Mouse (Mus musculus): ENCODE measurements around the gene Ndufa7. TPM values are rescaled to one million over a fixed set of nuclear protein-coding genes. Genes with fewer than 3 reads are reported as not detected.
A peak's percentile ranks its signal among the peaks of the same experiment; 100 is the strongest.

Gene Ndufa7
- polyA plus RNA-seq, 2 experiments: 149 to 282 TPM

DNA sequence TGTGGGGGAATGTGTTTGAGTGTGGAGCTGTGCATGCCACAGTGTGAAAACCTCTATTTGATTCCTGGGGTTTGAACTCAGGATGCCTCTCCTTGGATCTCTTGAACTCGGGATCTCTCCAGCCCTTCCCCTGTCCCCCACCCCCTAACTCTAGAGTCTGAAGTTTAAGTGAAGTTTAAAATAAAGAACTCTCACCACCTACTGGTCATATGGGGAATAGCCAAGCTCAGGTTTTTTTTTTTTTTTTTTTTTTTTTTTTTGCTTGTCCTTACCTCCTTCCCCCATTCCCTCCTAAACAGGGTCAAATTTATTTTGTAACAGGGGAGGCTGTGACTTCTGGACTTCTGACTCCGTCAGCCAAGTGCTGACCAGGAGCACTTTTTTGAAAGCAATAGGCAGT is 22.2 kb upstream of the Ndufa7 start:
- Histone ChIP-seq H3K27ac (no peak overlapping the region), H3K27me3 (ENCODE audit: control insufficient read depth, insufficient read depth, low read length) (no peaks in the 10 kb centered on the region), H3K4me2 (ENCODE audit: low read depth) (no peak overlapping the region), H3K4me1 (replicated peaks; ENCODE audit: control insufficient read depth in 2 of 2, insufficient read depth in 2 of 2, low read length in 1 of 2) (peaks cover 0 to 4% of the 10 kb centered on the region in 2 experiments; a peak in 1 of 4 replicates), H3K9ac (replicated peaks) (no peak overlapping the region), H3K36me3 (replicated peaks; ENCODE audit: control insufficient read depth, insufficient read depth, low read depth) (no peaks in the 10 kb centered on the region), H3K9me3 (ENCODE audit: control insufficient read depth, low read length) (no peaks in the 10 kb centered on the region), H3K4me3 (ENCODE audit: insufficient read depth in 1 of 2, low read depth in 2 of 2, low read length in 2 of 2) (no peak overlapping the region)
- DNase-seq (ENCODE audit: low read depth in 3 of 3, low spot score in 3 of 3): no peak
- TF ChIP-seq CTCF (IDR thresholded peaks at IDR 0.05; ENCODE audit: low read depth) (peak; percentile 60), EP300 (IDR thresholded peaks at IDR 0.05; ENCODE audit: low read depth) (no peak)
- 4% methylated on average over 2 of the region's 2 CpGs for WGBS (ENCODE audit: insufficient replicate concordance)
- ATAC-seq (ENCODE audit: insufficient read depth): no peak

DNA sequence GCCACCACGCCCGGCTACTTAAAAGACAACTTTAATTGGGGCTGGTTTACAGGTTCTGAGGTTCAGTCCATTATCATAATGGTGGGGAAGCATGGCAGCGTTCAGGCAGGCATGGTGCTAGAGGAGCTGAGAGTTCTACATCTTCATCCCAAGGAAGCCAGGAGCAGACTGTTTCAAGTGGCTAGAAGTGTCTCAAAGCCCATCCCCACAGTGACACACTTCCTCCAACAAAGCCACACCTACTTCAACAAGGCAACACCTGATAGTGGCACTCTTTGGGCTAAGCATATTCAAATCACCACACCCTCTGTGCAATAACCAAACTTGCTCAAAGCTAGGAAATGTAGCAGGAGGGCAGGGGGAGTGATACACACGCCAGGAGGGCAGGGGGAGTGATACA is 20.2 kb upstream of the Ndufa7 start:
- Histone ChIP-seq H3K27me3 (ENCODE audit: control insufficient read depth, insufficient read depth, low read length) (no peaks in the 10 kb centered on the region), H3K36me3 (replicated peaks; ENCODE audit: control insufficient read depth, insufficient read depth, low read depth) (no peaks in the 10 kb centered on the region), H3K4me2 (ENCODE audit: low read depth) (no peak overlapping the region), H3K9me3 (ENCODE audit: control insufficient read depth, low read length) (no peaks in the 10 kb centered on the region), H3K9ac (replicated peaks) (no peak overlapping the region), H3K27ac (no peak overlapping the region), H3K4me3 (ENCODE audit: insufficient read depth in 1 of 2, low read depth in 2 of 2, low read length in 2 of 2) (no peak overlapping the region), H3K4me1 (replicated peaks; ENCODE audit: control insufficient read depth in 2 of 2, insufficient read depth in 2 of 2, low read length in 1 of 2) (peaks cover 0 to 4% of the 10 kb centered on the region in 2 experiments; a peak in 1 of 4 replicates)
- TF ChIP-seq CTCF (IDR thresholded peaks at IDR 0.05; ENCODE audit: low read depth): no peak
- no peak for TF ChIP-seq EP300 (IDR thresholded peaks at IDR 0.05; ENCODE audit: low read depth)
- ATAC-seq (ENCODE audit: insufficient read depth): 0 out of 2 replicates have a peak, but pooled peaks have one; percentile 35
- WGBS (ENCODE audit: insufficient replicate concordance): 52% methylated on average over 4 of the region's 4 CpGs
- no peak for DNase-seq (ENCODE audit: low read depth in 3 of 3, low spot score in 3 of 3)

DNA sequence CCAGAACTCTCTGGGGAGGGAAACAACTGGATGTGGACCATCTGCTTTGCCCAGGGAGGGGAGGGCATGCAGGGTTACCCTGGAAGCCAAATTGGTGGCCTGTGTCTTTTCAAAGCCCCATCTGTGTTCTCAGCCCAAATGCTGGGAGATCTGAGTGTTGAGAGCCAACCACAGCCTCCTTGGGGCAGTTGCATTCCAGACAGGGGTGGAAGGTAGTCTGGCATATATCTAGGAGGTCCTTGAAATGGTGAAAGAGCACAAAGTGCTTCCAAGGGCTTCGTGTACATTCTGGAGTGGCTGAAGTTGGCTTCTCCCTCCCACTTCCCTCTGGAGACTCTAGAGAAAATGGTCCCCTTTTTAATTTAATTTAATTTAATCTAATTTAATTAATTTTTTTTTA is 19.6 kb upstream of the Ndufa7 start:
- no peaks in the 10 kb centered on the region for H3K36me3 ChIP-seq (replicated peaks; ENCODE audit: control insufficient read depth, insufficient read depth, low read depth)
- H3K9me3 ChIP-seq (ENCODE audit: control insufficient read depth, low read length): no peaks in the 10 kb centered on the region
- no peak overlapping the region for H3K4me3 ChIP-seq (ENCODE audit: insufficient read depth in 1 of 2, low read depth in 2 of 2, low read length in 2 of 2)
- WGBS (ENCODE audit: insufficient replicate concordance): 36% methylated on average over 1 of the region's 1 CpGs
- DNase-seq (ENCODE audit: low read depth in 3 of 3, low spot score in 3 of 3) (no peak), ATAC-seq (ENCODE audit: insufficient read depth) (no peak)
- peaks cover 0 to 4% of the 10 kb centered on the region in 2 experiments; a peak in 1 of 4 replicates for H3K4me1 ChIP-seq (replicated peaks; ENCODE audit: control insufficient read depth in 2 of 2, insufficient read depth in 2 of 2, low read length in 1 of 2)
- no peak for TF ChIP-seq CTCF (IDR thresholded peaks at IDR 0.05; ENCODE audit: low read depth)
- H3K27ac ChIP-seq: no peak overlapping the region
- no peak overlapping the region for H3K9ac ChIP-seq (replicated peaks)
- H3K4me2 ChIP-seq (ENCODE audit: low read depth): no peak overlapping the region
- no peaks in the 10 kb centered on the region for H3K27me3 ChIP-seq (ENCODE audit: control insufficient read depth, insufficient read depth, low read length)

- peaks cover 3% of the 10 kb centered on the region; the same call in 1 of the 2 replicates for H3K27me3 ChIP-seq (ENCODE audit: control insufficient read depth, insufficient read depth, low read length)
- no peak overlapping the region for H3K9ac ChIP-seq (replicated peaks)
- ATAC-seq (ENCODE audit: insufficient read depth): no peak
- H3K4me3 ChIP-seq (ENCODE audit: insufficient read depth in 1 of 2, low read depth in 2 of 2, low read length in 2 of 2): no peak overlapping the region
- DNase-seq (ENCODE audit: low read depth in 3 of 3, low spot score in 3 of 3): no peak
- H3K4me2 ChIP-seq (ENCODE audit: low read depth): no peak overlapping the region
- WGBS (ENCODE audit: insufficient replicate concordance): 53% methylated on average over 8 of the region's 9 CpGs
- no peaks in the 10 kb centered on the region for H3K9me3 ChIP-seq (ENCODE audit: control insufficient read depth, low read length)
- no peak for TF ChIP-seq CTCF (IDR thresholded peaks at IDR 0.05; ENCODE audit: low read depth)
- TF ChIP-seq EP300 (IDR thresholded peaks at IDR 0.05; ENCODE audit: low read depth): no peak
- H3K36me3 ChIP-seq (replicated peaks; ENCODE audit: control insufficient read depth, insufficient read depth, low read depth): no peaks in the 10 kb centered on the region
- H3K27ac ChIP-seq: no peak overlapping the region
- peaks cover 0 to 15% of the 10 kb centered on the region in 2 experiments; a peak in 3 of 4 replicates for H3K4me1 ChIP-seq (replicated peaks; ENCODE audit: control insufficient read depth in 2 of 2, insufficient read depth in 2 of 2, low read length in 1 of 2)
Observed at GRCm38 (mm10) chr17:33807181-33807888, 17.0 kb upstream of the Ndufa7 start.

DNA sequence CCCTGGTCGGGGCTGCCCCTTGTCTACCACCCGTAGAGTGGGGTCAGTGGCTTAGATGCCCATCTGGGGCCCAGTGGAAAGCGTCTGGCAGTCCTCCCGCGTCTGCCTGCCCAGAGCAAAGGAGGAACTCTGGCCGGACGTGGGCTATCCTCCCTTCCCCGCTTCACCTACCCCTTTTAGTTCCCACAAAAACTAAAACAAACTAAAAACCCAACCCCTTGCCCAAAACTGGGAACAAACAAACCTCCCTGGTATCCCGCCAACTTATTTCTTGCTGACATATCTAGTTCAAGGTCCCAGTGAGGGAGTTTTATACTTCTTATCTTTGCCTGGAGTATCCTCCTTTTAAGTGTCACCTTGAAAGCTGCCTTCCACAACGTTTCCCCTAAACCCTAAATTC is 16.2 kb upstream of the Ndufa7 start:
- Histone ChIP-seq H3K9me3 (ENCODE audit: control insufficient read depth, low read length) (no peaks in the 10 kb centered on the region), H3K27ac (no peak overlapping the region), H3K4me2 (ENCODE audit: low read depth) (no peak overlapping the region), H3K4me3 (ENCODE audit: insufficient read depth in 1 of 2, low read depth in 2 of 2, low read length in 2 of 2) (no peak overlapping the region), H3K27me3 (ENCODE audit: control insufficient read depth, insufficient read depth, low read length) (peaks cover 3% of the 10 kb centered on the region; the same call in 1 of the 2 replicates), H3K4me1 (replicated peaks; ENCODE audit: control insufficient read depth in 2 of 2, insufficient read depth in 2 of 2, low read length in 1 of 2) (peaks cover 0 to 16% of the 10 kb centered on the region in 2 experiments; a peak in 3 of 4 replicates), H3K9ac (replicated peaks) (no peak overlapping the region), H3K36me3 (replicated peaks; ENCODE audit: control insufficient read depth, insufficient read depth, low read depth) (no peaks in the 10 kb centered on the region)
- DNase-seq (ENCODE audit: low read depth in 3 of 3, low spot score in 3 of 3) (no peak), ATAC-seq (ENCODE audit: insufficient read depth) (no peak)
- 10% methylated on average over 10 of the region's 10 CpGs for WGBS (ENCODE audit: insufficient replicate concordance)
- TF ChIP-seq CTCF (IDR thresholded peaks at IDR 0.05; ENCODE audit: low read depth) (no peak), EP300 (IDR thresholded peaks at IDR 0.05; ENCODE audit: low read depth) (no peak)

Measured in liver, embryonic 14.5 days (tissue).